Mouse (Mus musculus): ENCODE measurements around the gene Gpbar1. TPM values are rescaled to one million over a fixed set of nuclear protein-coding genes. Genes with fewer than 3 reads are reported as not detected.
A peak's percentile ranks its signal among the peaks of the same experiment; 100 is the strongest.

Gene Gpbar1
- polyA plus RNA-seq, 1 experiment from 2014 or later, result 0.93 TPM

DNA sequence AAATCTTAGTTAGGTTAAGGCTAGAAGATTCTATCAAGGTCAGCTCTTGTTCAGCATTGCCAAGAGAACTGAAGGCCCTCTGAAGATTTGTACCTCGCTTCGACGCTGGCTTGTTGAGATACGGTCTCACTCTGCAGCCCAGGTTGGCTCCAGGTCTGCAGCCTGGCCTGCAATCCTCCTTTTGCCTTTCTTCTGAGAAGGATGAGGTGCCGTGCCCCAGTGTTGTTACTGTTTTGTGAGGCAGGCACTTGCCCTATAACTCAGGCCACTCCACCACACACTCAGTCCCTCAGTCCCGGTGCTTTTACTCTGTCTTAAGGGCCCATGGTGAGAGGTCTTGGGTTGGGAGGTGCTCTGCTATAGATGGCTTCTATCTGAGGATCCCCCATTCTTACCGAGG, 23.9 kb downstream of the Gpbar1 start:
- Histone ChIP-seq H3K9ac (ENCODE audit: low read depth, low read length) (no peak overlapping the region), H3K4me3 (ENCODE audit: low read depth, low read length) (peak overlapping the region; percentile 66; the same call in 1 of the 2 replicates), H3K4me2 (replicated peaks; ENCODE audit: low read depth) (peak overlapping the region; percentile 87), H3K36me3 (ENCODE audit: control insufficient read depth, insufficient read depth) (no peaks in the 10 kb centered on the region), H3K9me3 (ENCODE audit: control insufficient read depth) (no peaks in the 10 kb centered on the region), H3K27ac (ENCODE audit: low read depth, low read length) (no peak overlapping the region), H3K4me1 (replicated peaks; ENCODE audit: control insufficient read depth, insufficient read depth, low read length) (peaks cover 36% of the 10 kb centered on the region), H3K27me3 (replicated peaks; ENCODE audit: control insufficient read depth, insufficient read depth, low read length) (no peaks in the 10 kb centered on the region)
- 80% methylated on average over 7 of the region's 7 CpGs for WGBS
- ATAC-seq, result no peak
- TF ChIP-seq CTCF (IDR thresholded peaks at IDR 0.05; ENCODE audit: low read depth), result no peak

DNA sequence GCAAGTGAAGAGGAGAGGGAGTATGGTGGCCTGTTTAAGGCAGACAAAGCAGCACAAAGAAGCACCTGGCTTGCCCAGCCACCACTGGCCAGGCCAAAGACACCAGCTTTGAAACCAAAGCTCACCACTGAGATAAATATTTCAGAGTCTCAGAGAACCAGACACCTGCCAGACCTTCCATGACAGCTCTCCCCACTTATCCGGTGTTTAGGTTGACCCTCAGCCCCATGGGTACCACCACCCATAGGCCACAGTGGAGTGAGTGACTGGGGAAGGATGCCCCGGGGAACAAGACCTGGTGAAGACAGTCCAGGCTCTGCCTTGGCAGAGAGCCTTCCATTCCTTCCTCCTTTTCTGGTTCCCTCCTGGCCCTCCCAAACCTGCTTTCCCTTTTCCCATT, 24.5 kb downstream of the Gpbar1 start:
- no peaks in the 10 kb centered on the region for H3K27me3 ChIP-seq (replicated peaks; ENCODE audit: control insufficient read depth, insufficient read depth, low read length)
- peaks cover 36% of the 10 kb centered on the region for H3K4me1 ChIP-seq (replicated peaks; ENCODE audit: control insufficient read depth, insufficient read depth, low read length)
- peak overlapping the region; percentile 66 for H3K4me3 ChIP-seq (ENCODE audit: low read depth, low read length)
- no peaks in the 10 kb centered on the region for H3K9me3 ChIP-seq (ENCODE audit: control insufficient read depth)
- peak overlapping the region; percentile 87 for H3K9ac ChIP-seq (ENCODE audit: low read depth, low read length)
- H3K4me2 ChIP-seq (replicated peaks; ENCODE audit: low read depth), result peak overlapping the region; percentile 87
- H3K27ac ChIP-seq (ENCODE audit: low read depth, low read length), result 0 out of 2 replicates have a peak overlapping the region, but pooled peaks have one; percentile 94
- 29% methylated on average over 2 of the region's 2 CpGs for WGBS
- ATAC-seq, result no peak
- TF ChIP-seq CTCF (IDR thresholded peaks at IDR 0.05; ENCODE audit: low read depth), result no peak
- no peaks in the 10 kb centered on the region for H3K36me3 ChIP-seq (ENCODE audit: control insufficient read depth, insufficient read depth)

DNA sequence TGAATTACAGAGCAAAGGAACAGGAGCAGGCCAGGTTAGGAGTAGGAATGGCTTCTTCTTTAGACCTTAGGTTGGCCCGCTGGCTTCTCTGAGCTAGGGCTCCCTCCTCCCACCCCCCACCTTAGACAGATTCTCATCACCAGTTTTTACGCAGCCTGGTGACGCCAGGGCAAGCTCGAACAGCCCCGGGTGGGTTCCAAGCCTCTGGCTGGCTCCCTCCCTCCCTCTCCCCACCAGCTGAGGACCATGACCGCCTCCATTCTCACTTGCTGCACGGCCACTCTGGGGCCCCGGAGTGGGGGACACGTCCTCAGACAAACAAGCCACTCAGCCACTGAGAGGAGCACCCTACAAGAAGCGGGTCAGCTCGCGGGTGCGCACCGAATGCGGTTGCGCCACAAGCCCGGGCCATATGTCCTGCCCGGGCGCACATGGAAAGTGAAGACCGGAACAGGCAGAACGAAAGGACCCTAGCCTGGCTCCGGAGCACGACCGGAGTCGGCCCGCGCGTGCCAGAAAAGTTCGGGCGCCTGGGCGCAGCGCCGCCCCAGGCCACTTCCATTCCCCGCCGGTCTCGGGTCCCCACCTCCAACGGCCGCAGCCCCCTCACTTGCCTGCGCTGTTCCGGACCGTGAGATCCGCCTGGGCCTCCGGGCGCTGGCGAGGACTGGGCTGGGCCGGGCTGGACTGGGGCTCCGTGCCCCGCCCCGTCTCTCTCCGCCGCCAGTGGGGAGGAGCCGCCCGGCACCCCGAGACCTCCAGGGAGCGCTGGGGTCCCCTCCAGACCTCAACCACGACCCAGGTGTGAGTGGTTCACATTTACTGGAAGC, 25.4 kb downstream of the Gpbar1 start:
- peak overlapping the region; percentile 87 for H3K9ac ChIP-seq (ENCODE audit: low read depth, low read length)
- peak; percentile 50 for TF ChIP-seq CTCF (IDR thresholded peaks at IDR 0.05; ENCODE audit: low read depth)
- peak overlapping the region; percentile 94 for H3K27ac ChIP-seq (ENCODE audit: low read depth, low read length)
- ATAC-seq, result peak; percentile 71
- no peaks in the 10 kb centered on the region for H3K36me3 ChIP-seq (ENCODE audit: control insufficient read depth, insufficient read depth)
- H3K4me3 ChIP-seq (ENCODE audit: low read depth, low read length), result peak overlapping the region; percentile 66
- H3K27me3 ChIP-seq (replicated peaks; ENCODE audit: control insufficient read depth, insufficient read depth, low read length), result no peaks in the 10 kb centered on the region
- H3K4me1 ChIP-seq (replicated peaks; ENCODE audit: control insufficient read depth, insufficient read depth, low read length), result peaks cover 28% of the 10 kb centered on the region
- H3K4me2 ChIP-seq (replicated peaks; ENCODE audit: low read depth), result peak overlapping the region; percentile 87
- H3K9me3 ChIP-seq (ENCODE audit: control insufficient read depth), result no peaks in the 10 kb centered on the region
- 1% methylated on average over 54 of the region's 56 CpGs for WGBS

DNA sequence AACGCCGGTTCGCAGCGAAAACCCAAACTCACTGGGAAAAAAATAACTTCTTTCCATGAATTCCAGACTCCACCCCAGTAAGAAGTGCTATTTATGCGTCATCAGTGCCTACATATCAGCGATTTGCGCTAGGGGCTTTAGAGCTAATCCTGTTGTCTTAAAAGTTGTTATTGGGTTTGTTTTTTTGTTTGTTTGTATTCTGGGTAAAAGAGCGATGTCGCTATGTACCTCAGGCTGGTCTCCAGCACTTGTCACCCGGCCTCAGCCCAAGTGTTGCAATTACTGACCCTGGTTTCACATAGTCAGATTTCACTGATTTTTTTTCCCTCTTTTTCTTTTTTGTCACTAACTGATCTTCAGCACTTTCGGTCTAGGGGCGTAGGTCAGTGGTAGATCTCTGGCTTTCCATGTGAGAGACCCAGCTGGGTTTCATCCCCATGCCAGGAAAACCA, 26.0 kb downstream of the Gpbar1 start:
- Histone ChIP-seq H3K4me3 (ENCODE audit: low read depth, low read length) (peak overlapping the region; percentile 66), H3K27ac (ENCODE audit: low read depth, low read length) (peak overlapping the region; percentile 94), H3K27me3 (replicated peaks; ENCODE audit: control insufficient read depth, insufficient read depth, low read length) (no peaks in the 10 kb centered on the region), H3K9ac (ENCODE audit: low read depth, low read length) (peak overlapping the region; percentile 87), H3K9me3 (ENCODE audit: control insufficient read depth) (no peaks in the 10 kb centered on the region), H3K4me1 (replicated peaks; ENCODE audit: control insufficient read depth, insufficient read depth, low read length) (peaks cover 21% of the 10 kb centered on the region), H3K36me3 (ENCODE audit: control insufficient read depth, insufficient read depth) (no peaks in the 10 kb centered on the region), H3K4me2 (replicated peaks; ENCODE audit: low read depth) (peak overlapping the region; percentile 87)
- ATAC-seq, result no peak
- TF ChIP-seq CTCF (IDR thresholded peaks at IDR 0.05; ENCODE audit: low read depth), result no peak
- 3% methylated on average over 12 of the region's 12 CpGs for WGBS

DNA sequence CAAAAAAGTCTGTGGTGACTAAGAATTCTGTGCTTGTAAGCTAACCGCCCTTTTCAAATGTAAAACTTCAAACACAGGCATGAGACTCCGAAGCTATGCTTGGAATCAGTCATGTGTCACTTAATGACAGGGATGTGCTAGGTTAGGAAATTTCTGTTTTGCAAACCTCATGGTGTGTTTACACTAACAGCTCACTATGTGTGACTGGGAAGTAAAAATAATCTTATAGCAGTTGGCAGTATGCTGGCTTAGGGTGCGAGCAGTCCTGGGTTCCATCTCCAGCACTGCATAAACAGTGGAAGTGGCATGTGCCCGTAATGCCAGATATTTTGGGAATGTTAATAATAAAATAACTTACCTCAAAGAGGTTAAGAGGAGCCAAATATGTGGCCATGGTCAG, 26.6 kb downstream of the Gpbar1 start:
- peaks cover 24% of the 10 kb centered on the region for H3K4me1 ChIP-seq (replicated peaks; ENCODE audit: control insufficient read depth, insufficient read depth, low read length)
- TF ChIP-seq CTCF (IDR thresholded peaks at IDR 0.05; ENCODE audit: low read depth), result no peak
- no peaks in the 10 kb centered on the region for H3K36me3 ChIP-seq (ENCODE audit: control insufficient read depth, insufficient read depth)
- ATAC-seq, result no peak
- no peak overlapping the region for H3K4me3 ChIP-seq (ENCODE audit: low read depth, low read length)
- peak overlapping the region; percentile 94; the same call in 1 of the 2 replicates for H3K27ac ChIP-seq (ENCODE audit: low read depth, low read length)
- no peak overlapping the region for H3K4me2 ChIP-seq (replicated peaks; ENCODE audit: low read depth)
- H3K27me3 ChIP-seq (replicated peaks; ENCODE audit: control insufficient read depth, insufficient read depth, low read length), result no peaks in the 10 kb centered on the region
- no peak overlapping the region for H3K9ac ChIP-seq (ENCODE audit: low read depth, low read length)
- H3K9me3 ChIP-seq (ENCODE audit: control insufficient read depth), result no peaks in the 10 kb centered on the region
- WGBS, result 61% methylated on average over 4 of the region's 4 CpGs

DNA sequence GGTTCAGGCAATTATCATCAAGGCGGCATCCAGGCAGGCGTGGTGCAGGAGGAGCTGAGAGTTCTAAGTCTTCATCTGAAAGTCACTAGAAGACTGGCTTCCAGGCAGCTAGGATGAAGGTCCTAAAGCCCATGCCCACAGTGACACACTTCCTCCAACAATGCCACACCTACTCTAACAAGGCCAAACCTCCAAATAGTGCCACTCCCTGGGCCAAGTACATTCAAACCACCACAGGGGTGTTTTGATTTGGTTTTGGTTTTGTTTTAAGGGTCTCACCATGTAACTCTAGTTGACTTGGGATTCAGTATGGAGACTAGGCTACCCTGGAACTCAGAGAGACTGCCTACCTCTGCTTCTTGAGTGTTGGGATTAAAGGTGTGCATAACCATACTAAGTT, 27.2 kb downstream of the Gpbar1 start, which contains the start of gene Tmbim1:
Tmbim1 (minus strand) TSS at position 101 of the 400 bp plus-strand sequence.
- H3K4me3 ChIP-seq (ENCODE audit: low read depth, low read length), result peak within 1 kb of the TSS; percentile 66
- H3K27ac ChIP-seq (ENCODE audit: low read depth, low read length), result peak within 1 kb of the TSS; percentile 94
- H3K4me1 ChIP-seq (replicated peaks; ENCODE audit: control insufficient read depth, insufficient read depth, low read length), result peaks cover 23% of the 10 kb centered on the region
- 69% methylated on average over 2 of the region's 2 CpGs for WGBS
- H3K27me3 ChIP-seq (replicated peaks; ENCODE audit: control insufficient read depth, insufficient read depth, low read length), result no peaks in the 10 kb centered on the region
- H3K9ac ChIP-seq (ENCODE audit: low read depth, low read length), result peak within 1 kb of the TSS; percentile 87; the same call in 1 of the 2 replicates
- ATAC-seq, result no peak
- H3K4me2 ChIP-seq (replicated peaks; ENCODE audit: low read depth), result peak within 1 kb of the TSS; percentile 87
- no peaks in the 10 kb centered on the region for H3K36me3 ChIP-seq (ENCODE audit: control insufficient read depth, insufficient read depth)
- H3K9me3 ChIP-seq (ENCODE audit: control insufficient read depth), result no peaks in the 10 kb centered on the region
- TF ChIP-seq CTCF (IDR thresholded peaks at IDR 0.05; ENCODE audit: low read depth), result no peak

All from intestine, postnatal 0 days (tissue).